Mouse (Mus musculus) skeletal muscle tissue, postnatal 0 days (tissue): ENCODE measurements around the gene Magix. TPM values are rescaled to one million over a fixed set of nuclear protein-coding genes. Genes with fewer than 3 reads are reported as not detected.

Source experiments
- polyA plus RNA-seq: library from polyadenylated mRNA; unstranded; fragments of >200 nt; fragmentation: Nextera tagmentation; extraction: Ambion mirVana; gene quantifications from 2 replicates; pipeline ENCODE4 v1.2.1, GENCODE M21; 2015

The Magix gene
- 1.1 and 1.4 TPM in 2 replicates for polyA plus RNA-seq

GRCm38 (mm10) chrX:7680864-7681263 lies at the start of gene Magix:
TSS of gene Magix (minus strand) at chrX:7681251.

DNA sequence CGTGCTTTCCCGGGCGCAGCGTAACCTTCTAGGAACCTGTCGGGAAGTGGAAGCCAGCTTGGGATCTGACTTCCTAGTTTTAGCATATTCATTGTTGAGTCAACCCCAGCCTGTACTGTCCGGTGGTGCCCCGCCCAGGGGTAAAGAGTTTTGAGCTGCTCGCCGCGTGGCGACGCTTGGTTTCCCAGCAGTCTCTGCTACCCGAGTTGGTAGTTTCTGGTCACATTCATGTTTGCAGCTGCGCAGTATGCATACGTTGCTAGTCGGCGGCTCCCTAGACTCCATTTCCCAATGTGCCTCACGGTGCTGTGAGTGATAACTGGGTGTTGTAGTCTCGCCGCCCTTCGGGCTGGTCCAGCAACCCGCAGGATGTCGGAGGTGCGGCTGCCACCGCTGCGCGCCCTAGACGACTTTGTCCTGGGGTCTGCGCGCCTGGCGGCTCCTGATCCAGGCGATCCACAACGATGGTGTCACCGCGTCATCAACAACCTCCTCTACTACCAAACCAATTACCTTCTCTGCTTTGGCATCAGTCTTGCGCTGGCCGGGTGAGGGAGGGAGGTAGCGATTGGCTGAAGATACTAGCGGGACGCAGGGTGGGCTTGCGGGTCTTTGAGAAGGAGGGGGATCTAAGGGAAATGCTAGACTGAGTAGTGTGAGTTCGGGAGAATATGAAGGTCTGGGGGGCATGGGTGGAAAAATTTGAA lies 47.3 kb upstream of the Magix start, which contains the start of gene Praf2:
TSS of gene Praf2 (plus strand) at position 225 of the 707 bp plus-strand sequence.

DNA sequence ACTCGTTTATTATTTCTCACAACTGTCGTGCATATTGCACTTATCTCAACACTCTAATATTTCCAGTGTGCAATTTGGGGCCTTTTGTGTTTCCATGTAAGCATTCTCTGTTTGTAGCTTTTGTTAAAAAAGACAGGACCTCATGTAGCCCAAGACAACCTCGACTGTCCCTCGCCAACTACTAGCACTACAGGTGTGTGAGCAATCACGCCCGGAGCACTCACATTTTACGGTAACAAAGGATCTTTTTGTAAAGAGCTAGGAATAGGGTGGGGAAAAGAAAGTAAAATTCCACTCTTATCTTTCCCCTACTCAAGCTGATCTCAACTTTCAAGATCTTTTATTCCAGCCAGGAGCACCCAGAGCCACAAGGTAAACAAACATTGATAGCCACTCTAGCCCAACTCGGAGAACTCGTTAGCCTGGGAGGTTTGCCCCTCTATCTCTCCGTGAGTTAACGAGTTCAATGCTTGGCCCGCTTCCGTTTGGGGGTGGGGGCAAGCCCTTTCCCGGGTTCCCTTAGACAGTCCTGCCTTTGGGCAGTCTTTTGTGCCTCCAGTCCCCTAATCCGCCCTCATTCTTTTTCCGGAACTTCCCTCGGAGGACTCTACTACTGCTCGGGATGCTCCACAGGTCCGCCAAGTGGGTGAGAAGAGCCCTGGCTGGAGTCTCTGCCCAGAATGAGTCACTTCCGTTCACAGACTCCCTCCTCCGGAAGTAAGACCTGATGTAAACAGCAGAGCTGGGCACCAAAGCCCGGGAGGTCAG lies 40.6 kb upstream of the Magix start, which contains the start of gene Gm45208:
TSS of gene Gm45208 (plus strand) at position 732 of the 768 bp plus-strand sequence.

DNA sequence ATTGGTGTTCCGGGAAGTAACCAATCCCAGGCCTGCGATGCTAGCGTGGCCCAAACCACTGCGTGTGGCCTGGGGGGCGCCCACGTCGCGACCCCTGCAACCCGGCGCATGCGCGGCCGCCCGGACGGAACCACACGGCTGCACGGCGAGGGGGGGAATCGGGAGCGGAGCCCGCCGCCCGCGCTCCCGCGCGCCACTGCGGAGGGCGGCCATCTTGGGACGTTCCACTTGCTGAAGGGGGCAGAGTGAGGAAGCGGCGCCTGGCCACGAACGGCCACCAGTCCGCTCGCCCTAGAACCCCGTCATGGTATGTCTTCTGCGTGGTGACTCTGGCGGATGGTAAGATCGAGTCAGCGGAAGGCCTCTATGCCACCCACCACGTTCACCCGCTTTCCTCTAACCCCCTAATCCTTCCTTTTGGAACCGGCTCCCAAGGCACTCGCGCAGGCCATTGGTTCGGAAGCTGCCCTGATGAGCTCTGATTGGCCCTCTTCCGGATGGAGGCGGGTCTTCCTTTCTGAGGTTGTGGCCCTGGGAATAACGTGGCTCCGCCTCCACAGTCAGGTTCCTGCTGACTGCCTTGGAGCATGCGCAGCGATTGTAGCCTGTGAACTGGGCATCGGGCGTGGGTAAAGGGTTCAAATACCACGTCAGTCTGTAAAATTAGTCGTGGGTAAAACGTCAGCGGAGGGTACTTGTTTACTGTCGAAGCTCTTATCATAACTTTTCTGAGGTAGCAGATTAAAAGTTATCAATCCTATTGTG lies 33.3 kb upstream of the Magix start, which contains the start of gene Wdr45:
TSS of gene Wdr45 (plus strand) at position 199 of the 765 bp plus-strand sequence.

GRCm38 (mm10) chrX:7696954-7697381 lies 15.9 kb upstream of the Magix start, which contains the start of gene Gpkow:
TSS of gene Gpkow (plus strand) at chrX:7697131.

GRCm38 (mm10) chrX:7670921-7671623 lies 10.0 kb downstream of the Magix start, which contains the start of gene Plp2:
TSS of gene Plp2 (minus strand) at chrX:7671390.

DNA sequence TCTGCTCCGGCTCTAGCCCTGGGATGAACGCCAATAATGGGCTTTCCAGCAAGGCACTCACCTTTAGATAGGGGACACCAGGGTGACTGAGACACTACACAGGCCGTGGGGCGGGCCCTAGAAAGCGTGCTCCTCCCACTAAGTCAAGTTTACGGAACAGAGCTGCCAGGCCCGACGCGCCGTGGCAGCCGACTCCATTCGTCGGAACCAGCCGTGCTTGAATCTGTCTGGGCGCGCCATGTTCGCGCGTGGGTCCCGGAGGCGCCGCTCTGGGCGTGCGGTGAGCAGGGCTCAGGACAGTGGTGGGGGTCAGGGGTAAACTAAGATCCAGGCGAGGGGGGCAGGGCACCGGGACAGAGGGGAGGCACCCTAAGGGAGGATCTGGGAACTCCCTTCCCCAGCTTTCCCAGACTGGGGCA lies 23.8 kb downstream of the Magix start, which contains the start of gene Prickle3:
TSS of gene Prickle3 (plus strand) at position 40 of the 419 bp plus-strand sequence.

DNA sequence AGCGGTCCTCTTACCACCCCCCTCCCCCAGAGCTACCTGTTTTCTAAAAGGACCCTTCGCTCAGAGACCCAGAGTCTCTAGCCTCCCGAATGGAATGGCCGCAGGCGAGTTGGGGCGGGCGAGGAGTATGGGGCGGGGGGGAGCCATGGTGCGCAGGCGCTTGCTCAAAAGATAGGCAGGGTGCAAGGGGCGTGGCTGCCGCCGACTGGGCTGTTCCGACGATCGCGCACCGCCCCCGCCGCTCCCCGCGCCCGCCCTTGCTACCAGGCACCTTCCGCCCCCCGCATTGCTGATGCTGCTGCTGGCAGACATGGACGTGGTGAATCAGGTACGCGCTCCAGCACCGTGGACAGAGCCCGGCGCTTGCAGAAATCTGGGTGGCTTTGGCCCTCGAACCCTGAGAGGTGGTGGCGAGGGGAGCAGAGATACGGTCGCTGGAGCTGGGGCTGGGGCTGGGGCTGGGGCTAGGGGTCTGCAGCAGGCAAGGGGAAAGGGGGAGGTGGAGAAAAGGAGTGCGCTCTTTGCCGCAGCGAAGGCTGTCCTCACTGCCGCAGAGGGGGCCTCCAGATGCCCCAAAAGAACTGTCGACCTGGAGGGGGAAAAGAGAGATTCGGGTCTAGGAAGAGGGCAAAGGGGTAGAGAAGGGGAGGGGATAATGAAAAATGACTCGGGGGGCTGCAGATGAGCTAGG lies 42.5 kb downstream of the Magix start, which contains the start of gene Syp:
TSS of gene Syp (plus strand) at position 71 of the 691 bp plus-strand sequence.

Other genes with a start within 250 kb of the Magix start
- gene Foxp3, start 107.6 kb downstream of the Magix start, polyA plus RNA-seq: 0.04 and 0.06 TPM in 2 replicates
- gene Ppp1r3f, start 107.0 kb downstream of the Magix start, polyA plus RNA-seq: 0.77 and 1.1 TPM in 2 replicates
- gene Ccdc22, start 75.7 kb downstream of the Magix start, polyA plus RNA-seq: 15.3 and 15.9 TPM in 2 replicates
- gene Cacna1f, start 74.2 kb downstream of the Magix start, polyA plus RNA-seq: not detected in 2 replicates
- 0.38 and 0.44 TPM in 2 replicates for gene Syp, start 42.8 kb downstream of the Magix start, polyA plus RNA-seq
- gene Prickle3, start 24.0 kb downstream of the Magix start, polyA plus RNA-seq: 5.2 and 5.6 TPM in 2 replicates
- gene Plp2, start 9.9 kb downstream of the Magix start, polyA plus RNA-seq: 105 and 108 TPM in 2 replicates
- gene Gpkow, start 15.9 kb upstream of the Magix start, polyA plus RNA-seq: 19.0 and 19.1 TPM in 2 replicates
- 35.2 and 35.6 TPM in 2 replicates for gene Wdr45, start 33.1 kb upstream of the Magix start, polyA plus RNA-seq
- not detected in 2 replicates for gene Gm45208, start 41.0 kb upstream of the Magix start, polyA plus RNA-seq
- 17.1 and 24.0 TPM in 2 replicates for gene Praf2, start 47.2 kb upstream of the Magix start, polyA plus RNA-seq
- gene Ccdc120, start 69.7 kb upstream of the Magix start, polyA plus RNA-seq: 2.5 and 3.2 TPM in 2 replicates
- 9.9 and 12.4 TPM in 2 replicates for gene Tfe3, start 81.3 kb upstream of the Magix start, polyA plus RNA-seq
- 21.5 and 23.4 TPM in 2 replicates for gene Gripap1, start 108.5 kb upstream of the Magix start, polyA plus RNA-seq
- 0.35 and 0.51 TPM in 2 replicates for gene Kcnd1, start 141.0 kb upstream of the Magix start, polyA plus RNA-seq
- gene Otud5, start 160.1 kb upstream of the Magix start, polyA plus RNA-seq: 17.6 and 21.4 TPM in 2 replicates
- 1.0 and 1.1 TPM in 2 replicates for gene Pim2, start 197.0 kb upstream of the Magix start, polyA plus RNA-seq
- 16.1 and 22.3 TPM in 2 replicates for gene Slc35a2, start 202.8 kb upstream of the Magix start, polyA plus RNA-seq
- 50.7 and 56.9 TPM in 2 replicates for gene Pqbp1, start 218.0 kb upstream of the Magix start, polyA plus RNA-seq
- 93.9 and 99.0 TPM in 2 replicates for gene Timm17b, start 218.1 kb upstream of the Magix start, polyA plus RNA-seq
- gene Gm10491, start 226.6 kb upstream of the Magix start, polyA plus RNA-seq: not detected in 2 replicates
- not detected in 2 replicates for gene Gm10490, start 228.3 kb upstream of the Magix start, polyA plus RNA-seq
- 0.06 and 0.21 TPM in 2 replicates for gene Pcsk1n, start 238.6 kb upstream of the Magix start, polyA plus RNA-seq
- gene Eras, start 247.4 kb upstream of the Magix start, polyA plus RNA-seq: not detected in 2 replicates